Mouse (Mus musculus): ENCODE results near the gene Cst3. TPM values are rescaled to one million over a fixed set of nuclear protein-coding genes. Genes with fewer than 3 reads are reported as not detected.

The Cst3 gene
- total RNA-seq, 2 experiments from 2014 or later: 2,237 to 2,613 TPM

- no peak for DNase-seq (ENCODE audit: extremely low spot score in 1 of 2, low spot score in 1 of 2)
Measured at GRCm38 (mm10) chr2:148857506-148857905, 18.0 kb downstream of the Cst3 start.

GRCm38 (mm10) chr2:148856630-148857400, 18.7 kb downstream of the Cst3 start:
- DNase-seq (ENCODE audit: extremely low spot score in 1 of 2, low spot score in 1 of 2): no peak

GRCm38 (mm10) chr2:148851116-148851906, 24.2 kb downstream of the Cst3 start:
- peak; percentile 68 to 87 for DNase-seq (ENCODE audit: extremely low spot score in 1 of 2, low spot score in 1 of 2)

- DNase-seq (ENCODE audit: extremely low spot score in 1 of 2, low spot score in 1 of 2): no peak
Measured at GRCm38 (mm10) chr2:148839224-148839623, 36.3 kb downstream of the Cst3 start.

- no peak for DNase-seq (ENCODE audit: extremely low spot score in 1 of 2, low spot score in 1 of 2)
Measured at GRCm38 (mm10) chr2:148838075-148838777, 37.3 kb downstream of the Cst3 start.

- DNase-seq (ENCODE audit: extremely low spot score in 1 of 2, low spot score in 1 of 2): no peak
Measured at GRCm38 (mm10) chr2:148834912-148835311, 40.6 kb downstream of the Cst3 start, which contains the start of gene Cst9. TSS of gene Cst9 (plus strand) at chr2:148835147.

- no peak for DNase-seq (ENCODE audit: extremely low spot score in 1 of 2, low spot score in 1 of 2)
Measured at GRCm38 (mm10) chr2:148825986-148826385, 49.5 kb downstream of the Cst3 start.

Other genes starting within 250 kb of the Cst3 start
- 10 to 100 TPM; 11.2 to 16.0 TPM for gene Nxt1, start 203.1 kb downstream of the Cst3 start, total RNA-seq (2021)
- gene Gzf1, start 194.7 kb downstream of the Cst3 start, total RNA-seq (2021): 10 to 100 TPM; 30.4 to 32.4 TPM
- gene Napb, start 143.2 kb downstream of the Cst3 start, total RNA-seq (2021): 100 to 1,000 TPM; 300 to 310 TPM
- under 1 TPM in 1 of 2 experiments, not detected in 1; 0.85 TPM for gene Cstl1, start 125.3 kb downstream of the Cst3 start, total RNA-seq (2021)
- not detected for gene Cst11, start 104.2 kb downstream of the Cst3 start, total RNA-seq (2021)
- not detected for gene 8030411F24Rik, start 93.7 kb downstream of the Cst3 start, total RNA-seq (2021)
- 1 to 10 TPM; 4.0 to 6.1 TPM for gene Cst12, start 86.3 kb downstream of the Cst3 start, total RNA-seq (2021)
- under 1 TPM in 1 of 2 experiments, not detected in 1; 0.37 TPM for gene Cst8, start 76.9 kb downstream of the Cst3 start, total RNA-seq (2021)
- not detected for gene Cst13, start 55.6 kb downstream of the Cst3 start, total RNA-seq (2021)
- not detected for gene Cst9, start 40.5 kb downstream of the Cst3 start, total RNA-seq (2021)
- gene 9230104L09Rik, start 10.7 kb downstream of the Cst3 start, total RNA-seq (2021): not detected
- gene Gm1330, start 127.6 kb upstream of the Cst3 start, total RNA-seq (2021): not detected
- gene Gm10750, start 141.5 kb upstream of the Cst3 start, total RNA-seq (2021): not detected

Measured in layer of hippocampus, postnatal 25 days (tissue).